Mouse (Mus musculus) small intestine, adult 2 months (tissue): ENCODE data around the gene Olfr32.
"Not testable (repeated sequence)": the region's sequence is repeated elsewhere in the genome, so short reads cannot be mapped to it uniquely, and the experiment has no call there.

Experiments
- CTCF ChIP-seq: fragments of 200-500 bp; IDR thresholded peaks from 2 replicates; pipeline ENCODE4 v1.5.1; 2012; ENCODE audit warnings: low read depth, mild to moderate bottlenecking, control low read depth, inconsistent platforms, low read length, moderate library complexity, mixed read lengths; ENCODE audit not compliant: insufficient replicate concordance, insufficient read length; ENCODE audit errors: extremely low read depth
- POLR2A ChIP-seq: fragments of 200-500 bp; IDR thresholded peaks from 2 replicates; pipeline ENCODE4 v1.6.1; 2012; ENCODE audit warnings: low read depth, mild to moderate bottlenecking, control low read depth, inconsistent platforms, low read length, moderate library complexity

DNA sequence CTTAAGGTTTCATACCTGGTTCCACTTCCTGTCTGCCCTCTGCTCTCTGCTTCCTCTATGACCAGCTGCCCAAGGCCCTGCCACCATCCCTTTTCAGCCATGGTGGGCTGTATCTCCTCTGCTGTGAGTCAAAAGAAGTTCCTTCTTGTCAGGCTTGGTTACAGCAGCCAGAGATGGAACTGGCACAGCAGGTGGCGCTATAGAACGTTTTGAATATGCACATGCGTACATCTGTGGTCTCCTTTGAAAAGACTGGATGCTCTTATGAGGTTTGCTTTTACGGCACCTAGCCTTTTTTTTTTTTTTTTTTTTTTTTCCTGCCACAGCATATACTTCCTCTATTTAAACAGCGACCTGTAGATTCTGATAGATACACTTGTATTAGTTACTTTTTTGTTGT, 45.0 kb upstream of the Olfr32 start:
- not testable (repeated sequence) for TF ChIP-seq CTCF, POLR2A
